Comparison of ENCODE assay signal across 8 mouse cellular contexts in the genomic region with DNA sequence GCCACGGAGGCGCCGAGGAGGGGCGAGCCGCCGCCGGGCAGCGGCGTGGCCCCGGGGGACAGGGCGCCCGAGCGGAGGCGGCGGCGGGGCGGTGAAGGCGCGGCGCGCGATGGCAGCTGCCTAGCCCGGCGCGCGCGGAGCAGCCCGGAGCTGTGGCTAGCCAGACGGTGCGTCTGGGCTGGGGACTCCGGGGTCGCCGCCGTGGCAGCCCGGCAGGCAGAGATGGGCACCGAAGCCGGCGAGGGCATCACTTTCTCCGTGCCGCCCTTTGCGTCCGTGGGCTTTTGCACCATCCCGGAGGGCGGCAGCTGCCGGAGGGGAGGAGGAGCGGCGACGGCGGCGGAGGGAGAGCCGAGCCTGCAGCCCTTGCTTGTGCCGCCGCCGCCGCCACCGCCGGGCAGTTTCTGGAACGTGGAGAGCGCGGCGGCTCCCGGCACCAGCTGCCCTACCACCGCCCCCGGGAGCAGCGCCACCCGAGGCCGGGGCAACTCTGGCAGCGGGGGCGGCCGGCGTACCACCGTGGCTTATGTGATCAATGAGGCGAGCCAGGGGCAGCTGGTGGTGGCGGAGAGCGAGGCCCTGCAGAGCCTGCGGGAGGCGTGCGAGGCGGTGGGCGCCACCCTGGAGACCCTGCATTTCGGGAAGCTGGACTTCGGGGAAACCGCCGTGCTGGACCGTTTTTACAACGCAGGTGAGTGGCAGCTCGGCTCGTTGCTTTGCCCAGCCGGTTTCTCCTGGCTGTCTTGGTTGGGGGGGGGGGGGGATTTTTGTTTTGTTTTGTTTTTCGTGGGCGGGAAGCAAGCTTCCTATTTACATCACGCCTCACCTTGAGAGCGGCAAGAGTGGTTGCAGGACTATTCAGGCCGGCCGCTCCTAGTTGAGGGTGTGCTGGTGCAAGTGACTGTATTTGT. TPM values are rescaled to one million over a fixed set of nuclear protein-coding genes. Genes with fewer than 3 reads are reported as not detected.
DNase-seq lines count a peak whose midpoint lies in the region; ATAC-seq and TF ChIP-seq lines count a peak whose summit lies in the region.

A gene (plus strand): TSS at position 89 of the 911 bp plus-strand sequence.

- peaks cover 43% of the 10 kb centered on the region for H3K4me1 ChIP-seq in embryonic facial prominence, embryonic 10.5 days
- H3K4me1 ChIP-seq in heart, embryonic 14.5 days (ENCODE audit: control insufficient read depth in 2 of 2, insufficient read depth in 2 of 2, low read length in 2 of 2), result peaks cover 10 to 39% of the 10 kb centered on the region in 2 experiments
- peaks cover 27% of the 10 kb centered on the region for H3K4me1 ChIP-seq in liver, postnatal 0 days (ENCODE audit: insufficient read depth)
- H3K4me1 ChIP-seq in neural tube, embryonic 14.5 days (ENCODE audit: control insufficient read depth, insufficient read depth, low read length), result no peaks in the 10 kb centered on the region

- H3K9ac ChIP-seq in heart, embryonic 14.5 days (ENCODE audit: low read length), result peak within 1 kb of the TSS; percentile 82
- peak within 1 kb of the TSS; percentile 81 for H3K9ac ChIP-seq in liver, postnatal 0 days (replicated peaks)
- H3K9ac ChIP-seq in neural tube, embryonic 14.5 days (replicated peaks; ENCODE audit: low read depth, low read length), result peak within 1 kb of the TSS; percentile 60

- peaks cover 53% of the 10 kb centered on the region for H3K27me3 ChIP-seq in embryonic facial prominence, embryonic 10.5 days (replicated peaks; ENCODE audit: low read depth, poor library complexity, severe bottlenecking)
- H3K27me3 ChIP-seq in heart, embryonic 14.5 days (ENCODE audit: control insufficient read depth, insufficient read depth, low read length), result no peaks in the 10 kb centered on the region
- H3K27me3 ChIP-seq in liver, postnatal 0 days (ENCODE audit: insufficient read depth, low read length), result peaks cover 13% of the 10 kb centered on the region
- peaks cover 10% of the 10 kb centered on the region for H3K27me3 ChIP-seq in neural tube, embryonic 14.5 days (ENCODE audit: control insufficient read depth, insufficient read depth, low read length)

- peak within 1 kb of the TSS; percentile 82 for H3K27ac ChIP-seq in embryonic facial prominence, embryonic 10.5 days (replicated peaks)
- H3K27ac ChIP-seq in heart, embryonic 14.5 days (replicated peaks in 1 of 2; ENCODE audit: control insufficient read depth in 1 of 2, insufficient read depth in 1 of 2, low read depth in 2 of 2, low read length in 2 of 2), result peak within 1 kb of the TSS; percentile 79 to 97
- peak within 1 kb of the TSS; percentile 85 for H3K27ac ChIP-seq in liver, postnatal 0 days (ENCODE audit: low read depth)
- H3K27ac ChIP-seq in neural tube, embryonic 14.5 days (ENCODE audit: low read depth, low read length), result peak within 1 kb of the TSS; percentile 64

- peak; percentile 32 for TF ChIP-seq CTCF in liver, postnatal 0 days (IDR thresholded peaks at IDR 0.05; ENCODE audit: low read depth)

- peak; percentile 59 for ATAC-seq in heart, embryonic 14.5 days (ENCODE audit: insufficient number of reproducible peaks, insufficient read depth, low FRiP score, low read depth)
- peak; percentile 24 for ATAC-seq in liver, postnatal 0 days
- peak; percentile 79 for ATAC-seq in neural tube, embryonic 14.5 days (ENCODE audit: low read depth)

- no peaks in the 10 kb centered on the region for H3K9me3 ChIP-seq in embryonic facial prominence, embryonic 10.5 days
- H3K9me3 ChIP-seq in heart, embryonic 14.5 days (ENCODE audit: control insufficient read depth, low read length), result no peaks in the 10 kb centered on the region
- H3K9me3 ChIP-seq in liver, postnatal 0 days (ENCODE audit: low read length), result no peaks in the 10 kb centered on the region
- H3K9me3 ChIP-seq in neural tube, embryonic 14.5 days (ENCODE audit: control insufficient read depth, low read length), result no peaks in the 10 kb centered on the region

- no peaks in the 10 kb centered on the region for H3K36me3 ChIP-seq in embryonic facial prominence, embryonic 10.5 days (replicated peaks)
- no peaks in the 10 kb centered on the region for H3K36me3 ChIP-seq in heart, embryonic 14.5 days (ENCODE audit: control insufficient read depth, insufficient read depth, low read length)
- no peaks in the 10 kb centered on the region for H3K36me3 ChIP-seq in liver, postnatal 0 days (replicated peaks; ENCODE audit: insufficient read depth, low read length)
- no peaks in the 10 kb centered on the region for H3K36me3 ChIP-seq in neural tube, embryonic 14.5 days (ENCODE audit: control insufficient read depth, insufficient read depth, low read length)

- H3K4me3 ChIP-seq in embryonic facial prominence, embryonic 10.5 days, result peak within 1 kb of the TSS; percentile 73
- H3K4me3 ChIP-seq in heart, embryonic 14.5 days (ENCODE audit: control insufficient read depth in 1 of 2, insufficient read depth in 1 of 2, low read depth in 1 of 2, low read length in 2 of 2), result peak within 1 kb of the TSS; percentile 65 to 87
- H3K4me3 ChIP-seq in liver, postnatal 0 days (ENCODE audit: low read depth, low read length), result peak within 1 kb of the TSS; percentile 67
- H3K4me3 ChIP-seq in neural tube, embryonic 14.5 days (ENCODE audit: low read depth, low read length), result peak within 1 kb of the TSS; percentile 64

- DNase-seq in CD4-positive, CD25-positive, alpha-beta regulatory T cell, adult 2 months (ENCODE audit: low read depth, low spot score), result peak; percentile 67
- peak in 1 of 2 experiments; percentile 63 for DNase-seq in adrenal gland, adult 18-20 months (ENCODE audit: low spot score in 2 of 2)
- peak; percentile 79 for DNase-seq in embryonic facial prominence, embryonic 10.5 days (ENCODE audit: low spot score)
- DNase-seq in kidney, postnatal 14 days, result peak; percentile 65
- peak; percentile 47 for DNase-seq in liver, postnatal 0 days
- no peak for DNase-seq in adipocyte (ENCODE audit: low spot score)

- no peak for TF ChIP-seq EP300 in liver, postnatal 0 days (IDR thresholded peaks at IDR 0.05; ENCODE audit: low read depth)

- under 1% methylated on average over 95 of the region's 95 CpGs for WGBS in embryonic facial prominence, embryonic 10.5 days
- under 1% methylated on average over 83 of the region's 95 CpGs for WGBS in heart, embryonic 14.5 days
- WGBS in liver, postnatal 0 days (ENCODE audit: insufficient replicate concordance), result under 1% methylated on average over 51 of the region's 95 CpGs
- WGBS in neural tube, embryonic 14.5 days, result under 1% methylated on average over 56 of the region's 95 CpGs

- H3K4me2 ChIP-seq in heart, embryonic 14.5 days (ENCODE audit: low read length), result peak within 1 kb of the TSS; percentile 88
- peak within 1 kb of the TSS; percentile 91 for H3K4me2 ChIP-seq in liver, postnatal 0 days (ENCODE audit: low read depth, low read length)
- H3K4me2 ChIP-seq in neural tube, embryonic 14.5 days (ENCODE audit: low read depth, low read length), result peak within 1 kb of the TSS; percentile 91

RNA-seq across cellular contexts. Expression of the gene that starts here (rescaled TPM):
- total RNA-seq in adrenal gland, adult 18-20 months (2021), result 10 to 100 TPM; 20.5 to 33.3 TPM
- 0.86 and 1.4 TPM in 2 replicates for polyA plus RNA-seq in embryonic facial prominence, embryonic 10.5 days (2016; fragmentation: Nextera tagmentation; extraction: Ambion mirVana)
- 4.4 and 4.5 TPM in 2 replicates for polyA plus RNA-seq in heart, embryonic 14.5 days (2014; fragmentation: Nextera tagmentation; extraction: Ambion mirVana)
- polyA plus RNA-seq in liver, postnatal 0 days (2015; fragmentation: Nextera tagmentation; extraction: Ambion mirVana), result 1.1 and 1.4 TPM in 2 replicates
- polyA plus RNA-seq in neural tube, embryonic 14.5 days (2014; fragmentation: Nextera tagmentation; extraction: Ambion mirVana), result 1.7 and 1.9 TPM in 2 replicates

Comparison
In these comparisons a context has a peak if more than half of its experiments do, and no peak if none do; other contexts are left out.
1. ATAC-seq: peak in every context shown above with its lines; median percentile 79 in neural tube, embryonic 14.5 days; 59 in heart, embryonic 14.5 days; 24 in liver, postnatal 0 days.